ENCODE assay signal across 27 mouse cellular contexts in the genomic region with DNA sequence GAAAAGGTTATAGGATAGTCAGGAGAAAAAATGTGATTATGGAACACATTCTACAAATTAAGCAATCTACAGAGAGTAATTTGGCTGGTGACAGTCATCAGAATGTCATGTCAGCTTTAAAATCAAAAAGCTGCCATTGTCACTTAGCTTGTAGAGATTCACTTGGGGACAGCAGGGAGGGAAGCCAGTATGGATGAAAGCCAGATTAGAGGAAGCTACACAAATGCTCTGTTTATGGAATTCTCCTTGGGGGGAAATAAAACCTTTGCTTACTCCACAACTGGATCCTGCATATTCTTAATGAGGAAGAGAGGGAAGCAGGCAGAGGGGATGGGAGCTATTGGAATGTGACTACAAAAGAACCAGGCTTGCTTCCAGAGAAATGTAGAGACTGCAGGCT.
DNase-seq lines count a peak whose midpoint lies in the region; ATAC-seq and TF ChIP-seq lines count a peak whose summit lies in the region.
"Had no signal": no experiment of that assay in that cellular context is flagged by ENCODE, and none has a peak within 500 bp of the region (broad histone marks: within the 10 kb centered on the region; RNA-seq: fewer than 3 reads in every experiment).

No protein-coding gene starts in this region.

- H3K4me1 ChIP-seq in forebrain, embryonic 14.5 days (ENCODE audit: control insufficient read depth, insufficient read depth, low read length) = no peaks in the 10 kb centered on the region
- no peaks in the 10 kb centered on the region for H3K4me1 ChIP-seq in forebrain, embryonic 13.5 days
- no peaks in the 10 kb centered on the region for H3K4me1 ChIP-seq in lung, embryonic 14.5 days (ENCODE audit: insufficient read depth)
- no peaks in the 10 kb centered on the region for H3K4me1 ChIP-seq in lung, postnatal 0 days (ENCODE audit: insufficient read depth, low read depth, low read length)
- H3K4me1 ChIP-seq: embryonic facial prominence, embryonic 10.5 days; embryonic facial prominence, embryonic 13.5 days; forebrain, embryonic 12.5 days; heart, embryonic 10.5 days; heart, embryonic 13.5 days had no signal

- no peak overlapping the region for H3K9ac ChIP-seq in forebrain, embryonic 14.5 days (ENCODE audit: low read length)
- no peak overlapping the region for H3K9ac ChIP-seq in forebrain, embryonic 13.5 days
- no peak overlapping the region for H3K9ac ChIP-seq in lung, embryonic 14.5 days
- no peak overlapping the region for H3K9ac ChIP-seq in lung, postnatal 0 days (replicated peaks; ENCODE audit: low read depth)
- H3K9ac ChIP-seq: embryonic facial prominence, embryonic 13.5 days; forebrain, embryonic 12.5 days; heart, embryonic 13.5 days; hindbrain, embryonic 14.5 days had no signal

- H3K9me3 ChIP-seq in forebrain, embryonic 14.5 days (replicated peaks; ENCODE audit: control insufficient read depth, low read length) = no peaks in the 10 kb centered on the region
- H3K9me3 ChIP-seq in forebrain, embryonic 13.5 days (replicated peaks) = no peaks in the 10 kb centered on the region
- no peaks in the 10 kb centered on the region for H3K9me3 ChIP-seq in lung, embryonic 14.5 days (ENCODE audit: low read depth, low read length)
- no peaks in the 10 kb centered on the region for H3K9me3 ChIP-seq in lung, postnatal 0 days (ENCODE audit: low read length)
- H3K9me3 ChIP-seq: embryonic facial prominence, embryonic 10.5 days; embryonic facial prominence, embryonic 13.5 days; forebrain, embryonic 12.5 days; heart, embryonic 10.5 days; heart, embryonic 13.5 days had no signal

- H3K36me3 ChIP-seq in forebrain, embryonic 14.5 days (ENCODE audit: control insufficient read depth, insufficient read depth, low read length) = no peaks in the 10 kb centered on the region
- no peaks in the 10 kb centered on the region for H3K36me3 ChIP-seq in forebrain, embryonic 13.5 days (ENCODE audit: poor library complexity, severe bottlenecking)
- no peaks in the 10 kb centered on the region for H3K36me3 ChIP-seq in lung, embryonic 14.5 days (ENCODE audit: insufficient read depth)
- no peaks in the 10 kb centered on the region for H3K36me3 ChIP-seq in lung, postnatal 0 days (ENCODE audit: insufficient read depth, low read length)
- H3K36me3 ChIP-seq: embryonic facial prominence, embryonic 10.5 days; embryonic facial prominence, embryonic 13.5 days; forebrain, embryonic 12.5 days; heart, embryonic 10.5 days; heart, embryonic 13.5 days had no signal

- TF ChIP-seq EP300 in lung, postnatal 0 days (IDR thresholded peaks at IDR 0.05) = no peak

- TF ChIP-seq CTCF in lung, embryonic 14.5 days (IDR thresholded peaks at IDR 0.05; ENCODE audit: low read depth) = no peak
- no peak for TF ChIP-seq CTCF in lung, postnatal 0 days (IDR thresholded peaks at IDR 0.05)

- H3K27me3 ChIP-seq in forebrain, embryonic 14.5 days (replicated peaks; ENCODE audit: control insufficient read depth, insufficient read depth, low read length) = no peaks in the 10 kb centered on the region
- H3K27me3 ChIP-seq in forebrain, embryonic 13.5 days = no peaks in the 10 kb centered on the region
- no peaks in the 10 kb centered on the region for H3K27me3 ChIP-seq in lung, embryonic 14.5 days (ENCODE audit: insufficient read depth, low read length)
- no peaks in the 10 kb centered on the region for H3K27me3 ChIP-seq in lung, postnatal 0 days (replicated peaks; ENCODE audit: insufficient read depth, low read length)
- H3K27me3 ChIP-seq: embryonic facial prominence, embryonic 13.5 days; forebrain, embryonic 12.5 days; heart, embryonic 13.5 days had no signal

- DNase-seq in forebrain, embryonic 14.5 days (ENCODE audit: low spot score) = peak; percentile 13
- DNase-seq in lung, embryonic 14.5 days = peak; percentile 0
- no peak for DNase-seq in lung, postnatal 0 days (ENCODE audit: low spot score)
- peak; percentile 71 for DNase-seq in Muller cell, postnatal 12 days (ENCODE audit: inconsistent ontology term)
- DNase-seq in urinary bladder, adult 2 months (ENCODE audit: low spot score) = no peak
- DNase-seq: adrenal gland, postnatal 10 days; adrenal gland, postnatal 36 days; cerebellum, adult 11-12 months; cerebellum, adult 8-10 months; cerebellum, postnatal 36 days; embryo, embryonic 11 days; gastrocnemius, postnatal 10 days; gastrocnemius, postnatal 36 days; heart, adult 2 months; heart, postnatal 14 days; heart, postnatal 4 days had no signal

- no peak overlapping the region for H3K27ac ChIP-seq in forebrain, embryonic 14.5 days (ENCODE audit: low read depth, low read length)
- H3K27ac ChIP-seq in forebrain, embryonic 13.5 days = no peak overlapping the region
- no peak overlapping the region for H3K27ac ChIP-seq in lung, embryonic 14.5 days (ENCODE audit: low read depth)
- H3K27ac ChIP-seq in lung, postnatal 0 days (ENCODE audit: low read length) = no peak overlapping the region
- H3K27ac ChIP-seq: embryonic facial prominence, embryonic 10.5 days; embryonic facial prominence, embryonic 13.5 days; forebrain, embryonic 12.5 days; heart, adult 2 months; heart, embryonic 10.5 days; heart, embryonic 13.5 days; hindbrain, embryonic 14.5 days; hindbrain, postnatal 0 days had no signal

- no peak; the same call in 1 of the 2 replicates for ATAC-seq in forebrain, embryonic 14.5 days
- ATAC-seq in forebrain, embryonic 13.5 days = no peak
- no peak for ATAC-seq in lung, embryonic 14.5 days (ENCODE audit: insufficient read depth)
- no peak for ATAC-seq in lung, postnatal 0 days
- ATAC-seq: hindbrain, postnatal 0 days; inflammation-experienced regulatory T-cells, adult 6 months; Patski had no signal

- H3K4me3 ChIP-seq in forebrain, embryonic 14.5 days (ENCODE audit: low read depth, low read length) = no peak overlapping the region
- H3K4me3 ChIP-seq in forebrain, embryonic 13.5 days = no peak overlapping the region
- no peak overlapping the region for H3K4me3 ChIP-seq in lung, embryonic 14.5 days (ENCODE audit: low read depth, low read length)
- H3K4me3 ChIP-seq in lung, postnatal 0 days (ENCODE audit: low read depth, low read length) = no peak overlapping the region
- H3K4me3 ChIP-seq: embryonic facial prominence, embryonic 10.5 days; embryonic facial prominence, embryonic 13.5 days; erythroblast, embryonic 14.5 days; forebrain, embryonic 12.5 days; heart, adult 2 months; heart, embryonic 10.5 days; heart, embryonic 13.5 days had no signal

- H3K4me2 ChIP-seq in forebrain, embryonic 14.5 days (ENCODE audit: low read length) = no peak overlapping the region
- no peak overlapping the region for H3K4me2 ChIP-seq in forebrain, embryonic 13.5 days
- H3K4me2 ChIP-seq in lung, embryonic 14.5 days = no peak overlapping the region
- no peak overlapping the region for H3K4me2 ChIP-seq in lung, postnatal 0 days (replicated peaks; ENCODE audit: low read depth, low read length)
- H3K4me2 ChIP-seq: embryonic facial prominence, embryonic 13.5 days; forebrain, embryonic 12.5 days; heart, embryonic 13.5 days; hindbrain, embryonic 14.5 days had no signal

Comparison
In these comparisons a context has a peak if more than half of its experiments do, and no peak if none do; other contexts are left out.
1. DNase-seq: peak in forebrain, embryonic 14.5 days (single experiment), lung, embryonic 14.5 days (single experiment) and Muller cell, postnatal 12 days (single experiment); none in lung, postnatal 0 days (single experiment) and urinary bladder, adult 2 months (single experiment).